Mouse (Mus musculus) T-cell, adult 66 days (primary cell): ENCODE measurements around the gene Gck. TPM values are rescaled to one million over a fixed set of nuclear protein-coding genes. Genes with fewer than 3 reads are reported as not detected.

ENCODE experiments used
- total RNA-seq, 2 experiments: library from RNA; stranded (reverse); gene quantifications; 3 replicates in 1 of 2; 4 replicates in 1 of 2; pipeline ENCODE4 v1.2.4; 2023

Gck gene
- total RNA-seq = not detected

DNA sequence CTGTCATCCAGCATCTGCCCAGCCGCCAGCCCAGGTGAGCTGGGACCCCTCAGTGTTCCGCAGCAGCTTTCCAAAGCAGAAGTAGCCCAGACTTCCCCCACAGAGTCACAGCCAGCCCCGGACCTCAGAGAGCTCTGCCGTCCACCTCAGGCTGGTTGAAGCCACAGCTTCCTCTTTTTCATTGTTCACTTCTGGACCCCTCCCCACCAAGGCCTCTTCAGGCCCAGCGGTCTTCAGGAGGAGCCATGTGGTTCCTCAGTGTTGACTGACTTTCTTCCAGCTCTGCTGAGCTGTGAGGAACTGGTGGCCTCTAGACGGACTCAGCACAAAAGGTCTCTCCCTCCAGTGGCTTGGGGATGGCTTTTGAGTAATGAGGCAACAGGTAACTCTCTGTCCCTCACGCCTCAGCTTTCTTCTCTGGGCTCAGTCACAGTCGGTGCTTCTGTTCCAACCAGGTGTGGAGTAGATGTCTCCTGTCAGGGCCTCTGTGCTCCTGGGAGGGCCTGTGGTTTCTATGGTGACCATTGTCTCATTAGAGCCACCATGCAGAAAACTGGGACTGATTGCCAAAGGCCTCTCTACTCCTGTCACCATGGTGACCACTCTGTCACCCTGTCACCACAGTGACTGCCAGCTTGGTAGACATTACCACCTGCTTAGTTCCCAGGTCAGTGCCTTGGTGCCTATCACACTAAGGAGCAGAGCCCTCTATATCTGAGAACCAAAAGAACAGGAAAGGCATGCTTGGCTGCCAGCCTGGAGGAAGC is at the start of gene Gck:
Gene Gck (minus strand): TSS at position 496 of the 767 bp plus-strand sequence.

DNA sequence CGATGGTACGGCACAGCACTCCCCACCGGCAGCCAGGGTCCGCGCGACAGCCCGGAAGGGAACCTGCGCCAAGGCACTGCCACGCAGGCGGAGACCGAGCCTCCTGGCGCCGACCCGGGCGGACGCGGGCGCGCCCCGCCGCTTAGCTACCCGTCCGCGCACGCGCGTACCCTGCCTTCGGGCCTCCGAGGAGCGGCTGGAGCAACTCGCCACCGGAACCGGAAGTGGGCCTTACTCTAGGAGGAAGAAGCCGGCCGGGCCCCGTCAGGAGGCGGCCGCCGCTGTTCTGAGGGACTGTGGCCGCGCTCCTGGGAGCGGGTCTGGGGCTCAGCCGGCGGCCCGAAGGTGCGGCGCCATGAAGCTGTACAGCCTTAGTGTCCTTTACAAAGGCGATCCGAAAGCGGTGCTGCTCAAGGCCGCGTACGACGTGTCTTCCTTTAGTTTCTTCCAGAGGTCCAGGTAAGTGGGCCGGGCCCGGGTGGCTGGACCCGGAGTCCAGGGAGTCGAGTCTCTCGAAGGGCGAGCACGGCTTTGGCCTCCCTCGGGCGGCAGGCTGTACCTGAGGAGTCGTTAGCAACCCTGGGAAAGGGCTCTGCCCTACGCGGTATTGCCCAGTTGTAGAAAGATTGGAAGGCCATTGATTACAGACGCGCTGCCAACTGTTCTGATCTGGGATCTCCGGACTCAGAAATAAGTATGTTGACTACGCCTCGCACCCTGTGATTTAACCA is 5.8 kb upstream of the Gck start, which contains the start of gene Ykt6:
Gene Ykt6 (plus strand): TSS at position 148 of the 731 bp plus-strand sequence.

DNA sequence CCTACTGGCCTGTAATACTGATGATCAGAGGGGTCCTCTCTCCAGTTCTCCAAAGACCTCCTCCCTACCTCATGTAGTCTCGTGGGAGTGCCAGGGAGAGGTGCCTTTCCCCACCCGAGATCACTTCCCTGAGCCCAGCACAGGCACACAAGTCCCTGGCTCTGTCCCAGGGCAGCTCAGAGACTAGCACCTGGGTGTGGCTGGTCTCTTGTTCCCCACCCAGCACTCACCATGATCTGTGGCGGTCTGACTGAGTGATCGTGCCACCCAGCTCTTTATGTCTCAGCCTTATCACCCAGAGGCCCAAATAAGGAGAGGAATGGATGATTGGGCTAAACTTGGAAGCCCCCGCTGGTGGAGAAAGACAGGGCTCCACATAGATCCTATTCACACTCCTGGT is 51.4 kb downstream of the Gck start, which contains the start of gene Myl7:
Gene Myl7 (minus strand): TSS at position 252 of the 400 bp plus-strand sequence.

DNA sequence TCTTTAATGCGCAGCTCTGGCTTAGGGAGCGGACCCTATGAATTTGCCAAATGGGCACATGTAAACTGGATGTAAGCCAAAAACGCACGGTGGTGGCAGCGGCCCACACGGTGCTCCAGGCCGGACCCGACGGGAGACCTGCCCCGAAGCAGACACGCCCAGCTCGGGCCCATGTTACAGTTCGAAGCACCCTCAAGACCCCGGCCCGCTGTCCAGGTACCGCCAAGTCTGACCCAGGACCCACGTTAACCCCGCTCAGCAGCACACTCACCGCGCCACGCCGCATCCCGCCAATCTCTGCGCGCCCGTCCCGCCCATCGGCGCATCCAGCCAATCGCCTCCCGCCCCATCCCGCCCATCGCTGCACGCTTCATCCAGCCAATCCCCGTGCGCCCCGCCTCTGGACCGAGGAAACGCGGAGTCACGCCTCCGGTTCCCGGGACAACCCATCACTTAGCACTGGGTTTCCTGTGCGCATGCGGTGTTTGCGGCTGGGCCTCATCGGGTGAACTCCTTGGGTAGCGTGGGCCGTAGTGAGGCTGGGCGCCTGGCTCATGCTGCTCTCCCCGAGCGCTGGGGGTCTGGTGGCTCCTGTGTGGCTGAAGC is 71.9 kb downstream of the Gck start, which contains the start of gene Pold2:
Gene Pold2 (minus strand): TSS at position 372 of the 606 bp plus-strand sequence.

DNA sequence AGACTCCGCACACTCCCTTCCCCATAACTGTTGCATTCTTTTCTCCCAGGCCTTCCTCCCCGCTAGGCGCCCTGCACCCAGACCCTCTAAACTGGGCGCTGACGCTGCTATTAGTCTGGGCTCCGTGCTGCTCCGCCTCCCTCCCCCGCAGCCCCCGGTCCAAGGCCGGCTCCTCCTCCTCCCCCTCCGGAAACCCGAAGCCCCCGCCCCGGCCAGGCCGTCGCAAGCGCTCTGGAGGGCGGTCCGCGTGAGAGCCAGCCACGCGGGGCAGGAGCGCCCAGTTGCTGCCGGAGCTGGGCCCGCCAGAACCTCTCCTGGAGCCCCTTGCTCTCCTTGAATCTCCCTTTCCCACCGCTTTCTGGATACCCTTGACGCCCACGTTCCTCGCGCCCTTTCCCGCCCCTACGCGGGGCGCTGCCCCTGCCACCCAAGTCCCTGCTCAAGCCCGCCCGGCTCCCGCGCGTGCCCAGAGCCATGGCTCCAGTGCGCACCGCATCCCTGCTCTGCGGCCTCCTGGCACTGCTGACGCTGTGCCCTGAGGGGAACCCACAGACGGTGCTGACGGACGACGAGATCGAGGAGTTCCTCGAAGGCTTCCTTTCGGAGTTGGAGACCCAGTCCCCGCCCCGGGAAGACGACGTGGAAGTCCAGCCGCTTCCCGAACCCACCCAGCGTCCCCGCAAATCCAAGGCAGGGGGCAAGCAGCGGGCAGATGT is 88.0 kb downstream of the Gck start, which contains the start of gene Aebp1:
Gene Aebp1 (plus strand): TSS at position 270 of the 716 bp plus-strand sequence.

Other genes with a start within 250 kb of the Gck start
- 10 to 100 TPM; 69.3 to 82.0 TPM for gene Mrps24, start 234.4 kb downstream of the Gck start, total RNA-seq
- gene Urgcp, start 187.7 kb downstream of the Gck start, total RNA-seq = 10 to 100 TPM; 34.1 to 36.1 TPM
- 100 to 1,000 TPM; 120 to 126 TPM for gene Dbnl, start 161.6 kb downstream of the Gck start, total RNA-seq
- not detected for gene Pgam2, start 146.3 kb downstream of the Gck start, total RNA-seq
- 10 to 100 TPM; 45.5 to 48.2 TPM for gene Polm, start 112.1 kb downstream of the Gck start, total RNA-seq
- under 1 TPM; 0.44 to 0.83 TPM for gene Aebp1, start 88.1 kb downstream of the Gck start, total RNA-seq
- 10 to 100 TPM; 68.3 to 69.3 TPM for gene Pold2, start 71.8 kb downstream of the Gck start, total RNA-seq
- gene Myl7, start 51.3 kb downstream of the Gck start, total RNA-seq = not detected
- gene Ykt6, start 5.6 kb upstream of the Gck start, total RNA-seq = 10 to 100 TPM; 62.6 to 72.1 TPM
- 10 to 100 TPM; 12.4 to 14.4 TPM for gene Camk2b, start 116.3 kb upstream of the Gck start, total RNA-seq
- 1 to 10 TPM in 1 of 2 experiments, under 1 TPM in 1; 0.47 to 1.1 TPM for gene A730071L15Rik, start 249.9 kb upstream of the Gck start, total RNA-seq